Mouse (Mus musculus) neural tube, embryonic 14.5 days (tissue): ENCODE measurements around the gene Nav3. TPM values are rescaled to one million over a fixed set of nuclear protein-coding genes. Genes with fewer than 3 reads are reported as not detected.
A peak's percentile ranks its signal among the peaks of the same experiment; 100 is the strongest.

Source experiments
- ATAC-seq: fragments of 200-750 bp; cut with Nextera tagmentation; 2 replicates; pipeline ENCODE4 v1.8.0; 2017; ENCODE audit warnings: low read depth, mild to moderate bottlenecking, moderate TSS enrichment, moderate library complexity
- H3K27ac ChIP-seq: fragments of 300-500 bp; sonication (generic); 2 replicates; pipeline ENCODE4 v1.5.1; 2014; ENCODE audit warnings: low read depth, mild to moderate bottlenecking, control low read depth, low read length, moderate library complexity, mixed read lengths
- H3K27me3 ChIP-seq: fragments of 300-500 bp; sonication (generic); 2 replicates; pipeline ENCODE4 v1.6.1; 2014; ENCODE audit warnings: low read length; ENCODE audit not compliant: control insufficient read depth, insufficient read depth
- H3K36me3 ChIP-seq: fragments of 300-500 bp; sonication (generic); 2 replicates; pipeline ENCODE4 v1.6.1; 2014; ENCODE audit warnings: low read length, mixed read lengths; ENCODE audit not compliant: control insufficient read depth, insufficient read depth
- H3K4me1 ChIP-seq: fragments of 300-500 bp; sonication (generic); 2 replicates; pipeline ENCODE4 v1.6.1; 2014; ENCODE audit warnings: low read length; ENCODE audit not compliant: control insufficient read depth, insufficient read depth
- H3K4me2 ChIP-seq: fragments of 300-500 bp; sonication (generic); 2 replicates; pipeline ENCODE4 v1.6.1; 2014; ENCODE audit warnings: mild to moderate bottlenecking, low read depth, low read length, control low read depth
- H3K4me3 ChIP-seq: fragments of 300-500 bp; sonication (generic); 2 replicates; pipeline ENCODE4 v1.5.1; 2014; ENCODE audit warnings: low read depth, low read length, control low read depth, mixed read lengths
- H3K9ac ChIP-seq: fragments of 300-500 bp; sonication (generic); replicated peaks from 2 replicates; pipeline ENCODE4 v1.6.1; 2014; ENCODE audit warnings: low read depth, mild to moderate bottlenecking, control low read depth, low read length, mixed read lengths
- H3K9me3 ChIP-seq: fragments of 300-500 bp; sonication (generic); 2 replicates; pipeline ENCODE4 v1.6.1; 2016; ENCODE audit warnings: low read length; ENCODE audit not compliant: control insufficient read depth
- WGBS: fragments of 180-500 bp; shearing (Covaris S2); extraction: QIAGEN DNeasy Blood & Tissue Kit; methylation state at CpG from one replicate; pipeline ENCODE4 v1.1.7; 2014; 5-methylcytosine and 5-hydroxymethylcytosine counted together
- polyA plus RNA-seq: library from polyadenylated mRNA; unstranded; fragments of >200 nt; fragmentation: Nextera tagmentation; extraction: Ambion mirVana; gene quantifications from 2 replicates; pipeline ENCODE4 v1.2.1, GENCODE M21; 2014

Nav3 gene
- polyA plus RNA-seq, 1 experiment from 2014 or later = 34.6 TPM

GRCm38 (mm10) chr10:110270561-110270960 lies 185.4 kb downstream of the Nav3 start:
- ATAC-seq = no peak
- whole genome bisulfite sequencing = 59% methylated on average over 1 of the region's 1 CpGs

GRCm38 (mm10) chr10:110242128-110242561 lies 213.9 kb downstream of the Nav3 start:
- H3K27ac ChIP-seq = 0 out of 2 replicates have a peak overlapping the region, but pooled peaks have one; percentile 22
- no peak overlapping the region for H3K4me3 ChIP-seq
- H3K9me3 ChIP-seq = no peaks in the 10 kb centered on the region
- H3K4me1 ChIP-seq = peaks cover 3% of the 10 kb centered on the region; the same call in 1 of the 2 replicates
- no peaks in the 10 kb centered on the region for H3K27me3 ChIP-seq
- H3K9ac ChIP-seq = no peak overlapping the region
- no peak overlapping the region for H3K4me2 ChIP-seq
- ATAC-seq = peak; percentile 60; the same call in 1 of the 2 replicates
- H3K36me3 ChIP-seq = no peaks in the 10 kb centered on the region
- WGBS = 31% methylated on average over 3 of the region's 3 CpGs

More at GRCm38 (mm10) chr10:110270561-110270960, 185.4 kb downstream of the Nav3 start:
- no peaks in the 10 kb centered on the region for H3K27me3 ChIP-seq
- no peak overlapping the region for H3K4me2 ChIP-seq
- no peak overlapping the region for H3K9ac ChIP-seq
- no peak overlapping the region for H3K27ac ChIP-seq
- H3K4me3 ChIP-seq = no peak overlapping the region
- H3K9me3 ChIP-seq = no peaks in the 10 kb centered on the region
- no peaks in the 10 kb centered on the region for H3K36me3 ChIP-seq
- H3K4me1 ChIP-seq = no peaks in the 10 kb centered on the region

GRCm38 (mm10) chr10:110240667-110241066 lies 215.3 kb downstream of the Nav3 start:
- Histone ChIP-seq H3K27ac (no peak overlapping the region), H3K4me3 (no peak overlapping the region), H3K36me3 (no peaks in the 10 kb centered on the region), H3K9me3 (no peaks in the 10 kb centered on the region), H3K4me1 (peaks cover 3% of the 10 kb centered on the region; the same call in 1 of the 2 replicates), H3K27me3 (no peaks in the 10 kb centered on the region), H3K9ac (no peak overlapping the region), H3K4me2 (no peak overlapping the region)
- WGBS = 71% methylated on average over 3 of the region's 3 CpGs
- ATAC-seq = no peak

GRCm38 (mm10) chr10:110233307-110233930 lies 222.6 kb downstream of the Nav3 start:
- Histone ChIP-seq H3K4me2 (no peak overlapping the region), H3K9me3 (no peaks in the 10 kb centered on the region), H3K4me3 (no peak overlapping the region), H3K9ac (no peak overlapping the region), H3K27me3 (no peaks in the 10 kb centered on the region), H3K36me3 (no peaks in the 10 kb centered on the region), H3K27ac (no peak overlapping the region; the same call in 1 of the 2 replicates), H3K4me1 (peaks cover 4% of the 10 kb centered on the region; the same call in 1 of the 2 replicates)
- ATAC-seq = no peak
- 52% methylated on average over 6 of the region's 6 CpGs for WGBS

- H3K9me3 ChIP-seq = no peaks in the 10 kb centered on the region
- no peaks in the 10 kb centered on the region for H3K27me3 ChIP-seq
- no peak overlapping the region for H3K4me2 ChIP-seq
- H3K4me1 ChIP-seq = no peaks in the 10 kb centered on the region
- H3K4me3 ChIP-seq = no peak overlapping the region
- H3K36me3 ChIP-seq = no peaks in the 10 kb centered on the region
- no peak overlapping the region for H3K9ac ChIP-seq
- no peak overlapping the region for H3K27ac ChIP-seq
- 87% methylated on average over 5 of the region's 5 CpGs for WGBS
- ATAC-seq = no peak
Measured at GRCm38 (mm10) chr10:110206411-110206810, 249.6 kb downstream of the Nav3 start.

GRCm38 (mm10) chr10:110204121-110204697 lies 251.8 kb downstream of the Nav3 start:
- H3K4me2 ChIP-seq = no peak overlapping the region
- no peak overlapping the region for H3K27ac ChIP-seq
- no peaks in the 10 kb centered on the region for H3K27me3 ChIP-seq
- H3K4me1 ChIP-seq = no peaks in the 10 kb centered on the region
- no peak for ATAC-seq
- H3K9ac ChIP-seq = no peak overlapping the region
- H3K4me3 ChIP-seq = no peak overlapping the region
- 71% methylated on average over 5 of the region's 5 CpGs for WGBS
- no peaks in the 10 kb centered on the region for H3K36me3 ChIP-seq
- H3K9me3 ChIP-seq = no peaks in the 10 kb centered on the region

- Histone ChIP-seq H3K4me2 (no peak overlapping the region), H3K9me3 (no peaks in the 10 kb centered on the region), H3K36me3 (no peaks in the 10 kb centered on the region), H3K9ac (no peak overlapping the region), H3K27ac (peak overlapping the region; percentile 44; the same call in 1 of the 2 replicates), H3K4me1 (0 out of 2 replicates have a peak, but pooled peaks cover 8% of the 10 kb centered on the region), H3K27me3 (no peaks in the 10 kb centered on the region), H3K4me3 (no peak overlapping the region)
- ATAC-seq = no peak
- WGBS = 31% methylated on average over 4 of the region's 4 CpGs
Measured at GRCm38 (mm10) chr10:110192881-110193280, 263.1 kb downstream of the Nav3 start.

GRCm38 (mm10) chr10:110192026-110192805 lies 263.8 kb downstream of the Nav3 start:
- no peaks in the 10 kb centered on the region for H3K36me3 ChIP-seq
- no peak overlapping the region for H3K9ac ChIP-seq
- ATAC-seq = peak; percentile 81
- H3K4me3 ChIP-seq = no peak overlapping the region
- H3K27me3 ChIP-seq = no peaks in the 10 kb centered on the region
- WGBS = 57% methylated on average over 7 of the region's 7 CpGs
- no peaks in the 10 kb centered on the region for H3K9me3 ChIP-seq
- H3K4me2 ChIP-seq = no peak overlapping the region
- H3K27ac ChIP-seq = peak overlapping the region; percentile 58; the same call in 1 of the 2 replicates
- 0 out of 2 replicates have a peak, but pooled peaks cover 8% of the 10 kb centered on the region for H3K4me1 ChIP-seq

- H3K27ac ChIP-seq = no peak overlapping the region
- WGBS = 41% methylated on average over 1 of the region's 1 CpGs
Measured at GRCm38 (mm10) chr10:110186242-110186641, 269.8 kb downstream of the Nav3 start.

More at GRCm38 (mm10) chr10:110186242-110186641, 269.8 kb downstream of the Nav3 start:
- no peak overlapping the region for H3K4me3 ChIP-seq
- no peak for ATAC-seq
- no peaks in the 10 kb centered on the region for H3K27me3 ChIP-seq
- no peak overlapping the region for H3K4me2 ChIP-seq
- H3K4me1 ChIP-seq = no peaks in the 10 kb centered on the region
- H3K9me3 ChIP-seq = no peaks in the 10 kb centered on the region
- H3K36me3 ChIP-seq = no peaks in the 10 kb centered on the region
- no peak overlapping the region for H3K9ac ChIP-seq
